18 mouse cellular contexts compared by ENCODE assay signal in genomic region chr3:17784076-17784475, GRCm38 (mm10).
DNase-seq lines count a peak whose midpoint lies in the region; ATAC-seq and TF ChIP-seq lines count a peak whose summit lies in the region.
"Had no signal": no experiment of that assay in that cellular context is flagged by ENCODE, and none has a peak within 500 bp of the region (broad histone marks: within the 10 kb centered on the region; RNA-seq: fewer than 3 reads in every experiment).

No protein-coding gene starts in this region.

- no peaks in the 10 kb centered on the region for H3K36me3 ChIP-seq in embryonic facial prominence, embryonic 10.5 days (replicated peaks)
- H3K36me3 ChIP-seq in hindbrain, embryonic 14.5 days (replicated peaks; ENCODE audit: control insufficient read depth, insufficient read depth) = no peaks in the 10 kb centered on the region
- H3K36me3 ChIP-seq in midbrain, embryonic 15.5 days (replicated peaks) = no peaks in the 10 kb centered on the region
- H3K36me3 ChIP-seq: intestine, embryonic 15.5 days; limb, embryonic 15.5 days had no signal

- peaks cover 58% of the 10 kb centered on the region for H3K27me3 ChIP-seq in embryonic facial prominence, embryonic 10.5 days (replicated peaks; ENCODE audit: low read depth, poor library complexity, severe bottlenecking)
- no peaks in the 10 kb centered on the region for H3K27me3 ChIP-seq in hindbrain, embryonic 14.5 days (ENCODE audit: control insufficient read depth, insufficient read depth, low read length)
- H3K27me3 ChIP-seq in midbrain, embryonic 15.5 days (replicated peaks) = no peaks in the 10 kb centered on the region

- H3K4me1 ChIP-seq in embryonic facial prominence, embryonic 10.5 days = peaks cover 12% of the 10 kb centered on the region
- peaks cover 22% of the 10 kb centered on the region for H3K4me1 ChIP-seq in hindbrain, embryonic 14.5 days (replicated peaks; ENCODE audit: control insufficient read depth, insufficient read depth, low read length)
- H3K4me1 ChIP-seq in midbrain, embryonic 15.5 days = peaks cover 15% of the 10 kb centered on the region; the same call in 1 of the 2 replicates

- no peak for TF ChIP-seq CTCF in brain, embryonic 14.5 days (IDR thresholded peaks at IDR 0.05; ENCODE audit: borderline replicate concordance, extremely low read depth, insufficient read depth, insufficient read length)

- peak overlapping the region; percentile 99 for H3K9ac ChIP-seq in hindbrain, embryonic 14.5 days
- H3K9ac ChIP-seq in midbrain, embryonic 15.5 days = peak overlapping the region; percentile 37; the same call in 1 of the 2 replicates
- H3K9ac ChIP-seq: intestine, embryonic 15.5 days; limb, embryonic 15.5 days; liver, postnatal 0 days had no signal

- TF ChIP-seq POLR2A in brain, embryonic 14.5 days (IDR thresholded peaks at IDR 0.05; ENCODE audit: borderline replicate concordance, extremely low read depth, insufficient read depth, insufficient read length, poor library complexity, severe bottlenecking) = no peak

- H3K4me3 ChIP-seq in embryonic facial prominence, embryonic 10.5 days = peak overlapping the region; percentile 62
- H3K4me3 ChIP-seq in hindbrain, embryonic 14.5 days (replicated peaks; ENCODE audit: low read length) = peak overlapping the region; percentile 75
- peak overlapping the region; percentile 27 for H3K4me3 ChIP-seq in midbrain, embryonic 15.5 days
- H3K4me3 ChIP-seq: erythroblast, embryonic 14.5 days; gastrocnemius, adult 2 months; intestine, embryonic 15.5 days; limb, embryonic 15.5 days had no signal

- no peak for ATAC-seq in hindbrain, embryonic 14.5 days (ENCODE audit: low FRiP score)
- no peak for ATAC-seq in midbrain, embryonic 15.5 days (replicated peaks)
- ATAC-seq: CD4-positive, CD25-positive, alpha-beta regulatory T cell, adult 4 months; intestine, embryonic 15.5 days; liver, postnatal 0 days had no signal

- peak; percentile 63 for DNase-seq in brain, embryonic 14.5 days (ENCODE audit: low read depth)
- DNase-seq in embryonic facial prominence, embryonic 10.5 days (ENCODE audit: low spot score) = no peak
- DNase-seq in hindbrain, embryonic 14.5 days (ENCODE audit: low spot score) = peak; percentile 66
- DNase-seq in spleen, postnatal 4 days (ENCODE audit: low spot score in 2 of 2) = no peak
- DNase-seq in thymus, postnatal 25 days = no peak
- no peak for DNase-seq in spleen, adult 18-20 months
- DNase-seq: adrenal gland, adult 2 months; cerebellum, adult 8-10 months; gastrocnemius, adult 2 months; liver, postnatal 0 days; lung, postnatal 36 days; right cerebral cortex, postnatal 4 days; thymus, adult 18-20 months had no signal

- H3K27ac ChIP-seq in embryonic facial prominence, embryonic 10.5 days (replicated peaks) = no peak overlapping the region
- peak overlapping the region; percentile 100 for H3K27ac ChIP-seq in hindbrain, embryonic 14.5 days
- H3K27ac ChIP-seq in midbrain, embryonic 15.5 days = peak overlapping the region; percentile 86
- H3K27ac ChIP-seq: gastrocnemius, adult 2 months; intestine, embryonic 15.5 days; limb, embryonic 15.5 days had no signal

- no peaks in the 10 kb centered on the region for H3K9me3 ChIP-seq in embryonic facial prominence, embryonic 10.5 days
- no peaks in the 10 kb centered on the region for H3K9me3 ChIP-seq in hindbrain, embryonic 14.5 days (ENCODE audit: control insufficient read depth, low read length)
- no peaks in the 10 kb centered on the region for H3K9me3 ChIP-seq in midbrain, embryonic 15.5 days
- H3K9me3 ChIP-seq: intestine, embryonic 15.5 days; limb, embryonic 15.5 days had no signal

- 61% methylated on average over 3 of the region's 3 CpGs for whole genome bisulfite sequencing in embryonic facial prominence, embryonic 10.5 days
- WGBS in hindbrain, embryonic 14.5 days = 27% methylated on average over 3 of the region's 3 CpGs
- 13% methylated on average over 3 of the region's 3 CpGs for WGBS in midbrain, embryonic 15.5 days

- peak overlapping the region; percentile 100 for H3K4me2 ChIP-seq in hindbrain, embryonic 14.5 days (replicated peaks)
- peak overlapping the region; percentile 83 for H3K4me2 ChIP-seq in midbrain, embryonic 15.5 days
- H3K4me2 ChIP-seq: intestine, embryonic 15.5 days; limb, embryonic 15.5 days had no signal

Comparison
In these comparisons a context has a peak if more than half of its experiments do, and no peak if none do; other contexts are left out.
1. DNase-seq: peak in brain, embryonic 14.5 days (single experiment) and hindbrain, embryonic 14.5 days (single experiment); none in embryonic facial prominence, embryonic 10.5 days (single experiment), spleen, postnatal 4 days (0 of 2), thymus, postnatal 25 days (single experiment) and spleen, adult 18-20 months (0 of 2).
2. Peak in every context shown above with its lines, with median percentiles within 50 percentile points of each other: H3K4me3 ChIP-seq.